Mouse (Mus musculus): ENCODE results near the gene Arhgef28.

DNA sequence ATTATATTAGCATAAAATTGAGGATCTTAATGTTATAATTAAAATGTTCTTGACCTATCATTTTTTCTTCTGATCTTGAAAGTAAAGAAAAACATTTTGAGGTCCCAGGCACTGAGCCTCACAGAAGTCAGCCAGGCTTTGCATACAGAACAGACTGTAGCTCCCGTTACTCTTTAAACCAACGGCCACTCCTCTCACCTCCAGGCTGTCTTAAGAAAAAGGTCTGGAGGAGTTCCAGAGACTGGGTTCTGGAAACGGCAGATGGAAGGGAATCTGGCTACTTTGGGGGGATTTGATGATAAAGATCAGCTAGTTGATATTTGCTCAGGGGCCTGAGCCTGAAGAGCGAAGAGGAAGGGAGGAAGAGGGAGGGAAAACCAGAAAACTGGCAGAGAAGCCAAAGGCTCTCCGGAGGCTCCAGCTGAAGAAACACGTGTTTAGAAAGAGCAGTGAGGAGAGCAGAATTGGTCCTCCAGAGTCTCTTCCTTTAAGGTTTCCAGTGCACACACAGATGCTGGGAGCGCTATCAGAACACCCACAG is 251.2 kb downstream of the Arhgef28 start:
- no peak for TF ChIP-seq TAL1 (conservative IDR thresholded peaks at IDR 0.05; ENCODE audit: low read depth, low read length)
- no peak for TF ChIP-seq GATA1 (IDR thresholded peaks at IDR 0.05; ENCODE audit: borderline replicate concordance, low read length)
- TF ChIP-seq CTCF (IDR thresholded peaks at IDR 0.05; ENCODE audit: low read depth, low read length) = no peak
- TF ChIP-seq POLR2AphosphoS5 (IDR thresholded peaks at IDR 0.05; ENCODE audit: insufficient replicate concordance, low read depth, low read length) = no peak
